Mouse (Mus musculus) liver, embryonic 14.5 days (tissue): ENCODE measurements around the gene Adprhl2. TPM values are rescaled to one million over a fixed set of nuclear protein-coding genes. Genes with fewer than 3 reads are reported as not detected.
A peak's percentile ranks its signal among the peaks of the same experiment; 100 is the strongest.

ENCODE experiments used
- ATAC-seq: fragments of 200-750 bp; cut with Nextera tagmentation; 2 replicates; pipeline ENCODE4 v1.8.0; 2017; ENCODE audit warnings: moderate number of reproducible peaks, mild to moderate bottlenecking, moderate library complexity; ENCODE audit not compliant: insufficient read depth
- DNase-seq, 3 experiments: peaks; one replicate each; pipeline ENCODE4 v3.0.0-alpha.2; 2012 to 2013; ENCODE audit warnings: low read depth in 3 of 3, low spot score in 3 of 3
- H3K27ac ChIP-seq: fragments of 300-500 bp; sonication (generic); 2 replicates; pipeline ENCODE4 v1.5.1; 2014; ENCODE audit warnings: moderate library complexity, mild to moderate bottlenecking, control low read depth, inconsistent platforms
- H3K27me3 ChIP-seq: fragments of 300-500 bp; sonication (generic); 2 replicates; pipeline ENCODE4 v1.6.1; 2014; ENCODE audit warnings: mild to moderate bottlenecking, low read length, moderate library complexity; ENCODE audit not compliant: control insufficient read depth, insufficient read depth
- H3K36me3 ChIP-seq: fragments of 300-500 bp; sonication (generic); replicated peaks from 2 replicates; pipeline ENCODE4 v1.6.1; 2014; ENCODE audit warnings: low read depth; ENCODE audit not compliant: control insufficient read depth, insufficient read depth
- H3K4me1 ChIP-seq, 2 experiments: fragments of 200-500 bp in 1 of 2; fragments of 300-500 bp in 1 of 2; sonication (generic) in 1 of 2; replicated peaks; 2 replicates each; pipeline ENCODE4 v1.6.1; 2012 to 2014; ENCODE audit warnings: antibody characterized with exemption in 1 of 2, inconsistent platforms in 1 of 2, low read length in 1 of 2; ENCODE audit not compliant: control insufficient read depth in 2 of 2, insufficient read depth in 2 of 2
- H3K4me2 ChIP-seq: fragments of 300-500 bp; sonication (generic); 2 replicates; pipeline ENCODE4 v1.6.1; 2014; ENCODE audit warnings: low read depth, mild to moderate bottlenecking, control low read depth, moderate library complexity
- H3K4me3 ChIP-seq, 2 experiments: fragments of 200-500 bp in 1 of 2; fragments of 300-500 bp in 1 of 2; sonication (generic) in 1 of 2; 2 replicates each; pipeline ENCODE4 v1.5.1; 2012 to 2014; ENCODE audit warnings: low read depth in 2 of 2, low read length in 2 of 2, mild to moderate bottlenecking in 2 of 2, control low read depth in 1 of 2, inconsistent platforms in 1 of 2, moderate library complexity in 1 of 2; ENCODE audit not compliant: insufficient read depth in 1 of 2
- H3K9ac ChIP-seq: fragments of 300-500 bp; sonication (generic); replicated peaks from 2 replicates; pipeline ENCODE4 v1.6.1; 2014; ENCODE audit warnings: mild to moderate bottlenecking, control low read depth, moderate library complexity
- H3K9me3 ChIP-seq: fragments of 300-500 bp; sonication (generic); 2 replicates; pipeline ENCODE4 v1.6.1; 2016; ENCODE audit warnings: low read length, mixed read lengths; ENCODE audit not compliant: control insufficient read depth
- CTCF ChIP-seq: IDR thresholded peaks from 2 replicates; pipeline ENCODE4 v1.5.1; 2016; ENCODE audit warnings: antibody characterized with exemption, low read depth, control low read depth
- EP300 ChIP-seq: IDR thresholded peaks from 2 replicates; pipeline ENCODE4 v1.6.1; 2016; ENCODE audit warnings: antibody characterized with exemption, low read depth
- WGBS: fragments of 180-500 bp; shearing (Covaris S2); extraction: QIAGEN DNeasy Blood & Tissue Kit; methylation state at CpG from one replicate; pipeline ENCODE4 v1.1.7; 2014; ENCODE audit not compliant: insufficient replicate concordance; 5-methylcytosine and 5-hydroxymethylcytosine counted together
- polyA plus RNA-seq, 2 experiments: library from polyadenylated mRNA; depleted of rRNA in 1 of 2; stranded (reverse) in 1 of 2; unstranded in 1 of 2; fragments of >200 nt; fragmentation: Nextera tagmentation in 1 of 2; extraction: Ambion mirVana in 1 of 2; gene quantifications; 2 replicates each; pipeline versions ENCODE4 v1.2.1 to v1.2.3; 2012 to 2014

The Adprhl2 gene
- polyA plus RNA-seq, 2 experiments, result 15.4 TPM

DNA sequence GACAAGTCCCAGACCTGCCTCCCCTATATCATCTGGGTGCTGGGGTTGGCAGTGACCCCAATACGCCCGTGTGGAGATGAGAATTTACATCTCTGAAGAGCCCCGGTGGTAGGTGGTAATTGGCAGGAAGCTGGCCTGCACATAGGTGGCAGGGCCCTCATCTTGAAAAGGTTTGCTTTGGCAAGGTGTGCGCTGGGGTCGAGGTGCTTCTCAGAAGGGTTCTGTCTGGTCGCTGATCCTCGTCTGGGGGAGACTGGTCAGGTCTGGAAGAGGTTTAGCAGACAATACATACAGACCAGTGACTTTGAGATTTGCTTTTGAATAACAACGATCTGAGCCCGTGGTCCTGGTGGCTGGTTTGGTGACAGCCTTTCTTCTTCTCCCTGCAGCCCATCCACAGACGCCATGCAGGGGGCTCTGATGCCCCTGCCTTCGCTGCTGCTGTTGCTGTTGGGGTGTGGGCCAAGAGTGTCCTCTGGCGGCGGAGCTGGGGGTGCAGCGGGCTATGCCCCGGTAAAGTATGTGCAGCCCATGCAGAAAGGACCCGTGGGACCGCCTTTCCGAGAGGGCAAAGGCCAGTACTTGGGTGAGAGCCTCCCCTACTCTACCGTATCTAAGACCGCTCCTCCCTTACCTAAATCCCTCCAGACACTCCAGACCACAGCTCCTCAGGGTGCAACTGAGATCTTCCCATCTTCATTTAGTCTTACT lies 12.1 kb downstream of the Adprhl2 start:
- no peak overlapping the region for H3K4me3 ChIP-seq

DNA sequence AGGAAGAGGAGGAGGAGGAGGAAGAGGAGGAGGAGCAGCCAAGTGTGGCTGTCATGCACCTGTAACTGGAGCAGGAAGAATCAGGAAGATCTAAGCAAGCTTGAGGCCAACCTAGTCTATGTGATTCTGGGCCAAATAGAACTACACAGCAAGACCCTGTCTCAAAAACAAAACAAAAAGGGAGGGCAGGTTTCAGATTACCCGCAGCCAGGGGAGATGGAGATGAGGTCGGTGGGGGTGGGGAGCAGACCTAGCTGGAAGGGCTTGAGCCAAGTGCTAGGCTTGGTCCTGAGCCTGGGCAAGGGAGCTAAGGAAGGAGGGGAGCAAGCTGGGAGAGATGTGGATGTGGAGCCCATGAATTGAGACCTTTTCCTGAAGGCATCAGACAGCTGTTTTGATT lies 14.7 kb downstream of the Adprhl2 start:
- no peaks in the 10 kb centered on the region; the same call in 1 of the 2 replicates for H3K9me3 ChIP-seq
- no peak for DNase-seq
- TF ChIP-seq EP300 (no peak), CTCF (no peak)
- no peak overlapping the region for H3K4me2 ChIP-seq
- H3K4me1 ChIP-seq, result no peaks in the 10 kb centered on the region
- no peaks in the 10 kb centered on the region for H3K36me3 ChIP-seq
- no peak overlapping the region for H3K9ac ChIP-seq
- no peak for ATAC-seq
- H3K27ac ChIP-seq, result no peak overlapping the region
- H3K27me3 ChIP-seq, result peaks cover 11% of the 10 kb centered on the region
- no peak overlapping the region for H3K4me3 ChIP-seq
- WGBS, result 15% methylated on average over 2 of the region's 2 CpGs

More for the DNA sequence above, 12.1 kb downstream of the Adprhl2 start:
- Histone ChIP-seq H3K4me2 (peak overlapping the region; percentile 33), H3K27me3 (no peaks in the 10 kb centered on the region), H3K9ac (no peak overlapping the region), H3K9me3 (no peaks in the 10 kb centered on the region; the same call in 1 of the 2 replicates), H3K4me1 (no peaks in the 10 kb centered on the region), H3K36me3 (no peaks in the 10 kb centered on the region), H3K27ac (no peak overlapping the region)
- ATAC-seq (peak; percentile 23; the same call in 1 of the 2 replicates), DNase-seq (no peak)
- WGBS, result 17% methylated on average over 20 of the region's 20 CpGs
- TF ChIP-seq EP300 (no peak), CTCF (no peak)

DNA sequence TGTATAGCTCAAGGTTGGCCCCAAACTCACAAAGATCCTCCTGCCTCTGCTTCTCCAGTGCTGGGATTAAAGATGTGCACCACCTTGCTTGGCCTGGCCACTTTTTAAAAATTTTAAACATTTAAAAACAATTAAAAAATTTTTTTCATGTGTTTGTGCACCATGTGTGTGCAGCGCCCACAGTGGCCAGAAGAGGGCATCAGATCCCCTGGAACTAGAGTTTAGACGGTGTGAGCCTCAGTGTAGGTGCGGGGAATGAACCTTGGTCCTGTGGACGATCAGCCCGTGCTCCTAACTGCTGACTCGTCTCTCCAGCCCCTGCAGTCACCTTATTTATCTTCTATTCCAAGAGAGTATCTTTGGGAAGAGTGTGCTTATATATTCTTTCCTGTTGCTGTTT lies 15.4 kb downstream of the Adprhl2 start:
- TF ChIP-seq EP300, result no peak
- peak; percentile 35 for TF ChIP-seq CTCF
- no peak overlapping the region for H3K4me3 ChIP-seq
- H3K9ac ChIP-seq, result no peak overlapping the region
- ATAC-seq (no peak), DNase-seq (no peak)
- WGBS, result 79% methylated on average over 6 of the region's 6 CpGs
- H3K9me3 ChIP-seq, result no peaks in the 10 kb centered on the region; the same call in 1 of the 2 replicates
- H3K4me2 ChIP-seq, result no peak overlapping the region
- no peak overlapping the region for H3K27ac ChIP-seq
- no peaks in the 10 kb centered on the region for H3K36me3 ChIP-seq
- no peaks in the 10 kb centered on the region for H3K4me1 ChIP-seq
- H3K27me3 ChIP-seq, result peaks cover 19% of the 10 kb centered on the region

DNA sequence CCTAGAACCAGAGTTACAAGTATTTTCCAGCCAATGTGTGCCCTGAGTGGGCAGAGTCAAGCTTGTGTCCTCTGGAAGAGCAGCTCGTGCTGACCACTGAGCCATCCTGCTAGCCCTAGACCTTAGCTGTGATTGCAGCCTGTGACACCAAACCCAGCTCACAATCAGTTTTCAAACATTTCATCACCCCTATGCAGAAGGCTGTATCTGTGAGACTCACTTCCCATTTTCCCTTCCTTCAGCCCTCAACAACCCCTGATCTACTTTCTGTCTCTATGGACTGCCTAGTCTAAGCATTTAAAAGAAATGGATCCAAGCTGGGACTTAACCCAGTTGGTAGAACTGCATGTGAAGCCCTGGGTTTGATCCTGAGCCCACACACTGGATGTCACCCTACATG lies 16.1 kb downstream of the Adprhl2 start:
- Histone ChIP-seq H3K27me3 (peaks cover 25% of the 10 kb centered on the region), H3K9ac (no peak overlapping the region), H3K4me2 (no peak overlapping the region), H3K36me3 (no peaks in the 10 kb centered on the region), H3K4me3 (no peak overlapping the region), H3K4me1 (no peaks in the 10 kb centered on the region), H3K27ac (no peak overlapping the region), H3K9me3 (no peaks in the 10 kb centered on the region; the same call in 1 of the 2 replicates)
- 85% methylated on average over 1 of the region's 1 CpGs for WGBS
- ATAC-seq (no peak), DNase-seq (no peak)
- no peak for TF ChIP-seq EP300
- no peak for TF ChIP-seq CTCF

DNA sequence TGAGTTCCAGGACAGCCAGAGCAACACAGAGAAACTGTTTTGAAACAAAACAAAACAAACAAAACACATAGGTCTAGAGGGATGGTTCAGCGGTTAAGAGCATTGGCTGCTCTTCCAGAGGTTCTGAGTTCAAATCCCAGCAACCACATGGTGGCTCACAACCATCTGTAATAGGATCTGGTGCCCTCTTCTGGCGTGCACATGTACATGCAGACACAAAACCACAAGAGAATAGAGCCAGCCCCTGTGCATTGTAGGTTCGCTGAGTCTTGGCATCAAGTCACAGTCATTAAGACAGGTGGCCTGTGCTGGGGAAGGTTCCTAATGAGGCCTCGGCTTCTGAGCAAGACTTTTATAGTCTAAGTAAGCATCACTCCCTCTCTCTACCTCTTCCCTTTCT lies 17.6 kb downstream of the Adprhl2 start:
- DNase-seq, result no peak
- Histone ChIP-seq H3K9ac (no peak overlapping the region), H3K27me3 (peaks cover 34% of the 10 kb centered on the region), H3K36me3 (no peaks in the 10 kb centered on the region), H3K27ac (no peak overlapping the region), H3K4me2 (no peak overlapping the region), H3K9me3 (no peaks in the 10 kb centered on the region; the same call in 1 of the 2 replicates), H3K4me1 (no peaks in the 10 kb centered on the region), H3K4me3 (no peak overlapping the region)
- ATAC-seq, result no peak
- TF ChIP-seq CTCF, result peak; percentile 53
- no peak for TF ChIP-seq EP300
- WGBS, result 47% methylated on average over 4 of the region's 4 CpGs
